Mouse (Mus musculus) cerebellum, postnatal 25 days (tissue): ENCODE data around the gene Herc1.

Source experiments
- DNase-seq, 2 experiments: peaks; one replicate each; pipeline ENCODE4 v3.0.0; 2021; ENCODE audit warnings: mixed read lengths in 2 of 2

Gene Herc1

DNA sequence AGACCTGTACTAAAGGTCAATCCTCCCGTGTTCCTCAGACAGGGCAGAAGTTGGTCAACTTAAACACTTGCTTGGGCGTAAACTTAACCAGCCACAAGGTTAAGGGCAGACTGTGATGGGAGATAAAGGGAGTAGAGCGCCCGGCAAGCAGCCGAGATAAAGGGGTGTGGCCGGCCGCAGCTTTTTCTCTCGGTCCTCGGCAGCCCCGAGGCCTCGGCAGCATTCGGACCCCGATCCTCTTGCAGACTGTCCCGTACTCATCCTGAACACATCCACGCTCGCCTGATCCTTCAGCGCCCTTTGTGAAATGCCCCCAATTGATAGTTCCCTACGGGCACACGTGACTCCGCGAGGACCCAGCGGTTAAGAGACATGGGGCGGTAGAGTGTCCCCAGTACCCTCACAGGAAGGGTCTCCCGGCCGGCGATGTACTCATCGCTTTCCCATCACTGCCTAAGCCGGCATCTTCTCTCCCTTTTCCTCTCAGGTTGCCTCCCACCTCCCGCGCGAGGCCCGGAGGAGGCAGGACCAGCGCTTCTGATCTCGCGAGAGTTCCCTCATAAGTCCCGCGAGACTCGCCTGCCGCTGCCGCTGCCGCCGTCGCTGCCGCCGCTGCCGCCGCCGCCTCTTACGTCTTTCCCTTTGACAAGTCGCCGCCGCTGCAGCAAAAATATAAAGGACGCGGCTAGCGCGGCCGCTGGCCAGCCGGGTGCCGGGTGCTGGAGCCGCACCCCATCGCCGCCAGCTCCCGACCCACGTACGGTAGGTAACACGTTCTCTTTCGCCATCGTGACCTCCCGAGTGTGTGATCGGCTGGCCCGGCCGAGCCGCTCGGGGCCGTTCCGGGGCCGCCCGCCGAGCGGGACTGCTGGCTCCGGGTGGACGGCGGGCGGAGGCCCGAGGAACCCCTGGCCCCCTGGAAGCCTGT lies at the start of gene Herc1:
Gene Herc1, plus strand, starts transcription at position 591 of the 928 bp plus-strand sequence.
- DNase-seq: peak; percentile 96 to 97

DNA sequence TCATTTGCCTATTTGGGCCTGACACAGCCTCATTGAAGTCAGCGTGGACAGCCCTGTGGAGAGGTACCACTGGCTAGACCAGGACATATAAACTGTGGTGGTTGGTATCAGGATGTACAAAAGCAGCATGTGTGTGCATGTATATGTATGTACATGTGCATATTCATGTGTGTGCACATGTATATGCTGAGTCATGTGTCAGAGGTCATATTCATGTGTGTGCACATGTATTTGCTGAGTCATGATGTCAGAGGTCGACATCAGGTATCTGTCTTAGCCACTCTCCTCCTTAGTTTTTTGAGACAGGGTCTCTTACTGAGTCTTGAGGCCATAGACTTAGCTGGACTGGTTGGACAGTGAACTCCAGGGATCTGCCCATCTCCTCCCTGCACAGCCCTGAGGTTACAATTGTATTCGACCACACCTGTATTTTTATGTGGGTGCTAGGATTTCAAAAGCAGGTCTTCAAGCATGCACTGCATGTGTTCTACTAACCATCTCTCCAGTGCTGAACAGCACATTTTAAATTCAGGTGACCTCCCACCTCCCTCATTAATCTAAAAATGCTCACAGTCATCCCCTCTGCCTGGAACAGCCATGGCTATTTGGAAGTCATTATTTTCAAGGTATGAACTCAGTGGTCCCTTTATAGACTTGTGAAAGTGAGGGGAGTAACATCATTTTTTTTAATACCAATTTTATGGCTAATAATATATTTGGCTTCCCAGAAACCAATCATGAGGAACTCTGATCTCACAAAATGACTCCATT lies 45.7 kb upstream of the Herc1 start:
- no peak for DNase-seq

DNA sequence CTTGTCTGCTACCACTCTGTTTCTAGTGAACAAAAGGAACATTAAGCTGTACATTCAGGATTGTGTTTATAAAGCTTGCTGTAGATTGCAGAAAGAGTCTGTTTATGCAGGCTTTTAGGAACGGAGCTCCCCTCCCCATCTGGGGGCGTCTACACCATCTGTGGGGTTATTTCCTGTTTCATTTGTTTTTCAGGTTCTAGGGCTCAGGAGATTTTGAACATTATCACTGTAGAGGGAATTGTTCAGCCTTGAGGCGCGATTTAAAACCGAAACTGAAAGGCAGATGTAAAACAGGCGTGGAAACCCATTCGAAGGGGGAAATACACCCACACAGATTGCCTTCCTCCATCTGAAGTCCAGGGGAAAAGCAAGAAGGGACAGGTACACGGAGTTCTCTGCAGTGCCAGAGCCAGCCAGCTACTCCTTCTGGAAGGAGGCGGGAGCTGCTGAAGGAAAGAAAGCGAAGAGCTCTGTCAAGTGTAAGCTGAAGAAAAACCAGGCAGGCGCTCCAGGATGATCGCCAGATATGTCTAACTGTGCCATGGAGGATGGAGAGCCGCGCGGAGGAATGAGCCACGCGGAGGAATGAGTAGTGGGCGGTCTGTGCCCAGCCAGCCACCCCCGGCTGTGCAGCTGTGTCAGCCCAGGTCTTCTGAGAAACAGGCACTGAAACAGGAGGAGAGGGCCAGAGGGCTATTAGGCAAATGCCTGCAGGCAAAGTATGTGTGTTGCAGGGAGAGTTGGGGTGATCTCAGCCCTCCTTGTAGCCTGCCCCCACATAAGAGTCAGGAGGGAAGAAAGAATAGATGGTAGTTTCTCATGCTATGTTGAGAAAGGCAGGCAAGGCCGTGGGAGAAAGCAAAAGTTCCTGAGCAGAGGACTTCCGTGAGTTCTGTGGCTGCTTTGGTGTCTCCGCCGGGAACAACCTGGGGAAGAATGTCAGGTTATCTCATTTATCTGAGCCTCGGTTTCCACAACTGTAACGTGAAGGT lies 44.8 kb upstream of the Herc1 start:
- peak; percentile 65 to 72 for DNase-seq

DNA sequence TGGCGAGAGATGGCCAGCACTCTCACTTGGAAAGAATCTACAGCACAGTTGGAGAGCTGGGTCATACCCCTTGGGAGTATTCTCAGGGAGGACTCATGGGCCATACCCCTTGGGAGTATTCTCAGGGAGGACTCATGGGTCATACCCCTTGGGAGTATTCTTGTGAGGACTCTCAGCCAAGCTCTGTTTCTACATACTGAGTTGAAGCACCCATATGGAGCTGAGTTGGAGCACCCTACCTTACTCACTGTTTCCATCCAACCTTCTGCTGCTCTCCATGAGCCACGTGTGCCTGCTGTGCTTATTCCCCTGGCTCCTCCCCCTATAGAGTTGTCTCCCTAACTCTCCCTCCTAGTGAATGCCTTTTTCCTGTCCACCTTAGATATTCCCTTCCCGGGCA lies 43.8 kb upstream of the Herc1 start:
- no peak for DNase-seq

DNA sequence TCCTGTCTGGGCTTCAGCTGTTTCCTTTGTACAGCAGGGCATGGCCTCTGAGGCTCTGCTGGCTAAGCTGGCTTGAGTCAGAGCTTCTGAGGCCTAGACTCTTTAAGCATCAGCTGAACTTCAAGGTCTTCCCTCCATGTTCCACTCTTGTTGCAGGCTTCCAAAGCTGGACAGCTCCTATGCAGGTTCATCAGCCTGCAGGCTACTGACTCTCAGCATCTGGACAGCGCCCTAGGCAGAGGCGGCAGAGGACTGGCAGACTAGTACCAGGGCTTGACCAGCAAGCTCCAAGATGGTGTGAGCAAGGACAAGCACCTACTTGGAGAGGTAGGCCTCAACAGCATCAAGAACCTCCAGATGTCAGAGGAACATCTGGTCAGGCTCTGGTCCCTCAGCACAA lies 42.9 kb upstream of the Herc1 start:
- no peak for DNase-seq

DNA sequence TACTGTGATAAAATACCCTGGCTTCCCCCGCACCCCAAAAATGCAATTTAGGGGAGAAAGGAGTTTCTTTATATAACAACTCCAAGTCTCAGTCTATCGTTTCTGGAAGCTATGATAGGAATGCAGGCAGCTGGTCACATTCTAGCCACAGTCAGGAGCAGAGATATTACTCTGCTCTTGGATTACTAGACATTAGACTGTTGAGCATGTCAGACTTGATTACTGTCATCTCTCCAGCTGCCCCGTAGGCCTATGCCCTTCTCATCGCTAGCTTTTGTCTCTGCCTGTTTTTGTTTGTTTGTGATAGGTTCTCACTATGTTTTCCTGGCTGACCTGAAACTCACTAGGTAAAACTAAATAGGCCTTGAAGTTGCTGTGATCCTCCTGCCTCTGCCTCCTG lies 41.5 kb upstream of the Herc1 start:
- no peak for DNase-seq

DNA sequence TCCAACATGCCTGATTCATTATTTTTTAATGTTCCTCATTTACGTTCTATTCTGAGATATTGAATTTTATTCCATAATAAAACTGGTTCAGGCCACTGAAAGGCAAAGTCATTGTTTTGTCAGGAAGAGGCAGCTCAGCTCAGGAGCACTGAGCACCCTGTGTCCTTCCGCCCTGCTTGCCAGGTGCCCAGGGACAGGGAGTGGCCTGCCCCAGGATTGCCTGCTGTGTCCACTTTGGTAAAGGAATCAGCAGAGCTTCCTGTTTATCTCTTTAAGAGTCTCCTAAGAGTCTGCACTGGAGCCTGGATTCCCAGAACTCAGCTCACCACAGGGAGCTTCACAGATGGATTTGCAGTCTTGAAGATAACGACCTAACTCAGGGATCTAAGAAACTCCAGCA lies 38.8 kb upstream of the Herc1 start:
- peak in 1 of 2 experiments; percentile 28 for DNase-seq

DNA sequence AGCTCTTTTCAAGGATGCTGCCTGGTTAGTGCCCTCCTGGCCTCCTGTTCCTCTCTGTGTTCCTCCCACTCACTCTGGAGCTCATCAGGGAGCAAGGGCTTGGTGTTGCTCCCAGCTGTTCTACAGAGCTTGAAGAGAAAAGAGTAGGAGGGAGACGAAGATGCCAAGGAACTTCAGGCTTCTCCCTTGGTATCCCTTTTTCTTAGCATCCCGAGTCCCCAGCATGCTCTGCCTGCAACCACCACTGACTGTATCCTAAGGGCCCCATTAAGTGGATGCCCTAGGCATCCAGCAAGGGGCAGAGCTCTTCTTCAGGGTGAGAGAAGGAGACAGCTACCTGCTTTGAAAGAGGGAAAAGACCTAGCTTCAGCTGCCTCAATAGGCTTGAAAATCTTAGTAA lies 33.6 kb upstream of the Herc1 start:
- DNase-seq: no peak

DNA sequence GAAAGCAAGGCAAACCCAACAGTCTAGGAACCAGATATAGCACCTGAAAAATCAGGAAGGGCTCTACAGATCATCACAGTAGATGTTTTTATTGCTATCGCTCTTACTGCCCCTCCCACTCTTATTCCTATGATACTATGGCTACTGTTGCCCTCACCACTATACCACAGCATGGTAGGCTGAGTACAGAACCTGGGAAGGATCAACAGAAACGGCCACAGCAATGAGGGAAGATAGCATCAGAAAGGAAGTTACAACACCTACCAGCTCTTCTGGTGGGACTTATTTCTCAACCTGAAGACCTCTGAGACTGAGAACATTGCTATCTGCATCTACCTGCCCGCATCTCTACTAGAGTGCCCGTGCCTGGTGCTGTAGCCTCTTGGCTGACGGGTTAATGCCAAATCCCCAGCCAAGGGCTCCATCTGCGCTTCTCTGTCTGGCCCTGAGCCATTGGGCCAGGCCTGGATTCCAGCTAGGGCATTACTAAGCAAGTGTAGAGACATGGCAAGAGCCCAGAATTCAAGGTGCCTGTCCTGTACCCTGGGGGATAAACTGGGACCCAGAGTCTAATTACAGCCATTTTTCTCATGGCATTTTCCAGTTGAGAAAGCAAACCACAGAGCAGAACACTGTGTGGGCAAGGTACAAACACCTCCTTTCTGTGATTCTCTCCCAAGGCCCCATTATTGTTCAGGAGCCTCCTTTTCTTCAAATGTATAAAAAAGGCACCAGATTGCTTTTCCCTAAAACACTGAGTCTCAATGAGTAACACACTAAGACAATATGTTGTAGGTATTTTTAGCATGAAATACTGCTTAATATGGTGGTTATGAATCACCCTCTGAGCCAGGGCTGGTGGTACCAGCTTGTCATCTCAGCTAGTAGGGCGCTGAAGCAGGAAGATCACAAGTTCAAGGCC lies 28.0 kb upstream of the Herc1 start:
- peak; percentile 96 for DNase-seq

DNA sequence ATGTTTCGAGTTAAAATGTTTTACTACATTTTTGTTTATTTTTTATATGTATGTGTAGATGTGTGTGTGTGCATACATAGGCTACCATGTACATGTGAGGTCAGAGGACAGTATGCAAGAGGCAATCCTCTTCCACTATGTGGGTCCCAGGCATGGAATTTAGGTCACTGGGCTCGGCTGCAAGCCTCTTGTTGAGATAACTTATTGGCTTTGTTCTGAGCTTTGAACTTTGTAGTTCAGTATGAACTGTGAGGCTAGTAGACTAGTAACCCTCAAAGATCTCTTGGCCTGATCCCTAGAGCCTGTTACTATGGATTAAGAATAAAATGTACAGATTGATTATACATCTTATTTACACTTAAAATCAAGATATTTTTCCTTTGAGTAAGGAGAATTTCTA lies 23.4 kb upstream of the Herc1 start:
- DNase-seq: no peak

DNA sequence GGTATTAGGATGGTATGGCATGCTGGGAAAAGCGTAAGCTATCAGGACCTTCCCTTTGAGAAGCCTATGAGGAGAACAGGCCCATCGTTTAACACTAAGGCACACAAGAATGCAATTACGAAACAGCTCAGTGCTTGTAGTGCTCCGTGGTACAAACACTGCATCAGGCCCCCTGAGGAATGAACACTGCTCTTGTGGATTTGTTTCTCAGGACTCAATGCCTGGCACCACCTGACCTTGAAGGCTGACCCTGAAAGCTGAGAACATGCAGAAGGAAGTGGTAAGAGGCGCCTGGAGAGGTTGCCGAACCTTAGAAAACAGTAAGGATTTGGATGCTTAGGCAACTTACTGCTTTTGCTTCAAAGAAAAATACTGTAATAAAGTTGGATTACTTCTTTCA lies 20.8 kb upstream of the Herc1 start:
- no peak for DNase-seq

DNA sequence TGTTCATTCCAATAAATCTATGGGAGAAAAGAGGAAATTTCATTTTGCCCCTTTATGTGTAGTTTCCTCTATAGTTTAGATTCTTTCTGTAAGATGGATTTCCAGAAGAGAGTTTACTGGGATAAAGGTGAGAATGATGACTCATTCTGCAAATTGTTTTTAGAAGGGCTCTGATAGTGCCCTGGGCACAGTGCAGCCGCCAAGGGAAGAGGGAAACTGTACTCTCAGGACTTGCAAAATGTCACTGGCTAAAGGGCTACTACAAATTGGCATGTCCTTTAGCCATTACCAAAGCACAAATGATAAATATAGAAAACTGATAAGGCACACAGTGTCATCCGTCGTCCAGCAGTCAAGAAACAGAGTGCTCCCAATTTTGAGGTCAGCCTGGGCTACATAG lies 19.8 kb upstream of the Herc1 start:
- no peak for DNase-seq

DNA sequence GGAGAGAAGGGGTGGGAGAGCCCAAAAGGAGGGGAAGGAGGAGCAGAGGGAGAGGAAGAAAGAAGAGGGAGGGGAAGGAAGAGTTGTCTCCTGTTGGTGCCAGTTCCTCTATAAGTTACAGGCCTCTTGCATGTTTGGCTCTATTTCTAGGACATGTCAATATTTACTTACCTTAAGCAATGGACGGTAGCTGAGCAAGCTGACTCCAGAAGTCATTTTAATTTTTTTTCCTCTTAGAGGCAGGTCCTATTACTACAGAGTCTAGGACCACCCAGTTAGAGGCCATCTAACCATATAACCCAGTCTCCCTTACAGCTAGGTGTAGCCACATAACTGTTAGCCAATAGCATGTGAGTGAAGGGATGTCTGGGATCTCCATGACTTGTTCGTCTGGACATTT lies 18.7 kb upstream of the Herc1 start:
- no peak for DNase-seq

DNA sequence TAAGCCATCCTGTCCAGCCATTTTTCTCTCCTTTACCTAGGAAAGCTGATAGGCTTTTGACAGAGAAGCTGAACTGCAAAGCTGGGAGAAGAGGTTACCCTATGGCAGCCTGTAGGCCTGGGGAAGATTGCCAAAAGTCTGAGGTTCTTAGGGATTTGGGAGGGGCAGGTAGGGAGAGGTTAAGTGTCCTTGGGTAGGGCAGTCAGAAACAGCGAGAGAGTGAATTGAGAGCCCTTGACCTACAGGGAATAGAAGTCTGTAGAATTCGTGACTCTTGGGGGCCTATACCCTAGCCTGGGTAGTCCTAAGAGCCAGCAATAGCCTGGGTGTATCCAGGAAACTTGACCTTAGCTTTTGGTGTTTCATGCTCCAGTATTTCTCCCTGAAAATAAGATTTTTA lies 17.9 kb upstream of the Herc1 start:
- no peak for DNase-seq

DNA sequence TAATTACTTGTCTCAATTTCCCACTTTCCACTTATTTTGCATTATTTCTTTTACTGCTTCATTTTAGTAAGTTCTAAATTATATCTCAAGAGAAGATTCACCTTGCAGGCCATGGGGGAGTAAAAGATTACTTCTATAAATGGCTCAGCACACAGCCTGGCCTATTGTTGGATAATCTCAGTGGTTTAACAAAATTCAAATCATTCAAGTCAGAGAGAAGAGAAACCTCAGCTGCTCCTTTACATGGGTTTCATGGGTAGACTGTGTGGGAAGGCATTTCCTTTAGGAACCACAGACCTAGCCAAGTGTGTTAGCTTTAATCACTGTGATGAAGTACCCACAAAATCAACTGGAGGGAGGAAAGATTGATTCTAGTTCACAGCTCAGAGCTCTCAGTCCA lies 13.0 kb upstream of the Herc1 start:
- DNase-seq: no peak

DNA sequence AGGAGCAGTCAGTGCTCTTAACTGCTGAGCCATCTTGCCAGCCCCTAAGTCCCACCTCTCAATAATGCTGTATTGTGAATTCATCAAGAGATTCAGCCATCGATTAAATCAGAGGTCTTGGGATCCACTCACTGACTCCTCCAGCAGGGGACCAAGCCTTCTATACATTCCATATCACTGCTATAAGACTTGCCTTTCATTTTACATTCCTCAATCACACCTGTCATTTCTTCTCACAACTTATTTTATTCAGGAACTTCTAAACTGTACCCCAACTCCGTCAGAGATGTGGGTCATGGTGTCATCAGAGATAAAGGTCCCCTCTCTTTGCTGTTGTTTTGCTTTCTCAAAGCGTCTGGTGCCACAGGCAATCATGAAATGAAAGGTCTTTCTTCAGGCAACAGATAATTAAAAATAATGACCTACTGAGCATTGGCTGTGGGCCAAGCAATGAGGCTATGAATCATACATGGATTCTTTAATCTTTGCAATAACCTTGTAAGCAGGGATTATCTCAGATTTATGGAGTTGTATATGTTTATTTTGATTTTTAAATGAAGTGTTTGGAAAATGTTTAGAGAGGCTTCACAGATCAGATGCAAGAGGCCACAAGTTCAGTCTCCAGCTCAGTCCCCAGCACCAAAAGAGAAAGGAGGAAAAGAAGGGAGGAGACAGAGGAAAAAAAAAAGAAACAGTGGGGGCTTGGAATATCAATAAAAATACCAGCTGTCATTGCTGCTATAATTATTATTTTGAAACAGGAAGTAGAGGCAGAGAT lies 12.1 kb upstream of the Herc1 start:
- peak in 1 of 2 experiments; percentile 47 for DNase-seq

DNA sequence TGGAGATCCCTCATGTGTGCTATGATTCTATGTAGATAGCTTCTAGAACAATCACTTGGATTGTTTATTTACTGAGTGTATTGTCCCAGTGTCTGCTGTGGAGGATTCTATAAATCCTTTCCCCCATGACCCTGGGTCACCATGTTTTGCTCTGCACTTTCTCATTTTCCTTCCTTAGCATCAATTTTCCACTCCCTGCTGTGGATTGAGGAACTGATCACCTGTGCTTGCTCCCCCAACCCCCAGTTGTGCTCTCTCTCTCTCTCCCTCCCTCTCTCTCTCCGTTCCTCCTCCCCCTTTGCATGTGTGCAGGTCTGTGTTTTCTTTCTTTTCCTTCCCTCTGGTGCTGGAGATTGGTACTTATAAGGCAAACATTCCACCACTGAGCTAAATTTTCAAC lies 10.5 kb upstream of the Herc1 start:
- no peak for DNase-seq

DNA sequence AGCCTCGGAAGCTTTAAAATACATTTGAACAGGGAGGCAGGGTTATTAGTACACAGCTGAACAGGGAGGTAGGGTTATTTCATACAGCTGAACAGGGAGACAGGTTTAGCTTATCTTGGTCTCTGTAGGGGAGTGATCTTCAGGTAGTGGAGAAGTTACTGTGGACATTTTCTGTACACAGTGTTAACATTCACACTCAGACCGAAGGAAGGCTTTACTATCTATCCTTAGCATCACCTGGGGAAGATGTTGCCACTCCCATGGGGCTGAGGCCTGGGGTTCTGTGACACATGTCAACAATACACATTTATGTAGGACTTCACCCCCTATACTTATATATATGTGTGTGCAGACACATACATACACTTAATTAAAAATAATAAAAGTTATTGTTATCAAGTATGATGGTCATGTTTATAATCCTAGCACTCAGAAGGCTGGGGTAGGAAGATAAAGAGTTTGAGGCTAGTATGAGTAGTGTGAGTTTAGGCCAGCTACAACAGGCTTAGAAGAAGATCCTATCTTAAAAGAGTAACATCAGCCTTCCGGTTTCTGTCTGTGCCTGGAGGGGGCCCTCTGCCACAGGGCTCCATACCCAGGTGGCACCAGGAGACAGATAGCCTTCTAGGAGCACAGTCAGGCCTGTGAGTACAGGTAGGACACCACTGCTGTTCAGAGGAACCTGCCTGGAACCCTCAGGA lies 9.7 kb upstream of the Herc1 start:
- no peak for DNase-seq

DNA sequence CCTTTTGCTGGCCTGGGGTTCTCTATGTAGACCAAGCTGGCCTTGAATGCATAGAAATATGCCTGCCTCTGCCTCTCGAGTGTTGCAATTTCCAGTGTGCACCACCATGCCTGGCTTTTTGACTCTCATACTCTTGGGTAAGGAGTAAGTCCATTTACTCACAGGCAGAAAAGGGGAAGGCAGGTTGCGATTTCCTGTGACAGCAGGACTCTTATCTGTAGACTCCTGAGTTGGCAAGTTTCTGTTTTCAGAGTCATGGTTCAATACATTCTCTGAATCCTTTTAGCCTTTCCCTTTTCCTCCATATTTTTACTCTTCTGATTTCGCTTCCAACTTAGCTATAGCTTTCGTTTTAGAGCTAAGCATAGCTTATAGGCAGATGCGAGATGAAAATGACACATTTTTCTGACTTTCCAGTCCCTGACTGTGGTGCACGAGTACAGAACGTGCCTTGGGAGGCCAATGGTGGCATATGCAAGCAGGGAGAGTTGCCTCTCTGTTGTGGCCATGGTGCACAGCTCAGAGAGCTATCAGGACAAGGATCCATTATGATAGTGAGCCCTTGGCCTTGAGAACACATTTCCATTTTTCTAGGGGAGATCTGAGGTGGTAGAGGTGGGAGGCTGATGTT lies 2.7 kb upstream of the Herc1 start:
- DNase-seq: no peak
